Mouse (Mus musculus) brain, embryonic 18.5 days (tissue): ENCODE results near the gene Sim1.

Experiments
- DNase-seq: peaks from one replicate; pipeline ENCODE4 v3.0.0-alpha.2; 2012; ENCODE audit warnings: low read depth, low spot score

Gene Sim1

GRCm38 (mm10) chr10:50901601-50902475 is 7.3 kb downstream of the Sim1 start:
- no peak for DNase-seq

GRCm38 (mm10) chr10:50902741-50903715 is 8.5 kb downstream of the Sim1 start:
- DNase-seq = no peak

DNA sequence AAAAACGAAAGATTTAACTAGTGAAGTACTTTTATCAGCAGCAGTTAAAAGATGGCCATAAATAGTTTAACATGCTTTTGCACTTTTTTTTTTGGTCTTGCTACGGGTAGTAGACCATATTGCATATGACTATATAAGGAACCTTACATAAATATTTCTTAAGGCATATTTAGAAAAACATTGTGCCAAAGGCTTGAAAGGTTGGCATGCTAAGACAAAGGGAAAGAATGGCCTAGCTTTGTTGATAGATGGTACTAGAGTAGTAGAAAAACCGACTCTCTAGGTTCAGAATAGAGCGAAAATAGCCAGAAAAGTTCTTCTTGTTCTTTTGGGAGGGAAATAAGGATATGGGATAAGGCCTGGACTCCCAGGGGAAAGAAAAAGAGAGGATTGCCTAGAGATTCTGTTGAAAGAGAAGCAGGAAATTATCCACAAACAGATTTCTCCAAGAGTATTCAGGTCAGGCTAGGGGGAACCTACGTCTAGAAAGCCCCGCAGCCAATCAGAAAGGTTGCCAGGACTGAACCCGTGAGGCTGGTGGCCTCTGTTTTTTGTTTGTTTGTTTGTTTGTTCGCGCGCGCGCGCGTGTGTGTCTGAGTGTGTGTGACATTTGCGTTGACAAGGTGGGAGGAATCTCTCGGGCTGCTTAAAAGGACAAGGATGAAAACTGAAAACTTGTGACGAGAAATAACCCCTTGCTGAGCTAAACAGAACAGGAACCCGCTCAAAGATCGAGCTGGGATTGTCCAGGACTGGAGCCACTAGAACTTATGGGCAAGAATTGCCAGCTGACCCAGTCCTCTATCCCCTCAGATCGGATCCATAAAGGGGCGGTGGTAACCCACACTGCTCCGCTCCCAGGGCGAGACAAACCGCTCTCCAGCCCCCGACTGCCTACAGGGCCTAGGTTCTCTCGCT is 9.6 kb downstream of the Sim1 start:
- DNase-seq = no peak

DNA sequence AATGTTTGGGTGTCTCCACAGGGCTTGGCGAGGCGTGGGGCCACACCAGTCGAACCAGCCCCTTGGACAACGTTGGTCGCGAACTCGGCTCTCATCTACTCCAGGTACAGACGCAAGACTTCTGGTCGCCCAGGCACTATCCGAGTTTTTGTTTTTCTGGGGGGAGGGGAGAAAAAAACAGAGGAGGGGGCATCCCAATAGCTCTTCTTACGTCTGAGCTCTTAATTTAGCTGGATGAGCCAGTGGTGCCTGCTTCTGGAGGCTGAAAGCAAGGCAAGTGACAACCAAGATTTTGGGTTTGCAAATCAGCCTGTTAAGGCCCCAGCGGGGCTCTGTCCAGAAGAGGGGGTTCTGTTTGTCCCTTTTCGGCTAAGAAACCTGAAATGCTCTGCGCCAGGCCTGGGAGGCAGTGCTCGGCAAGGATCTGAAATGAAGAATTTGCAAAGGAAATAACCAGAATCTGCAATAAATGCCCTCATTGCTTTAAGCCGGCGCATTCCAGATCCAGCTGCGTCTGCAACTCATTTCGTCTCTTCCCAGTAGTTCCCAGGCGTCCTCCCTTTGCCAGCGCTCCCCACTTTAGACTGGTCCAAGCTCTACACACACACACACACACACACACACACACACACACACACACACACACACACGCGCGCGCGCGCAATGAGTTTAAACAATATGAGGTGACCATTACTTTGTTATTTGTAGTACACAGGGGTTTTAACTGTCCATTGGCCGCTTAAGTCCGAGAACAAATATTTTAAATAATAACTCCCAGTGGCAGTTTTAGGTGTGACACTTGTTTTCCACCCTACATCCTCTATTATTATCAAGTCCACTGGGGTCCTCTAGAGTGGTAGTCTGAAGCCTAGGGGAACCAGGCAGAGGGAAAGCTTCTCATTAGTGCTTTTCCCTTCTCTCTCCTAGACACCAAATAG is 10.5 kb downstream of the Sim1 start:
- DNase-seq = no peak

DNA sequence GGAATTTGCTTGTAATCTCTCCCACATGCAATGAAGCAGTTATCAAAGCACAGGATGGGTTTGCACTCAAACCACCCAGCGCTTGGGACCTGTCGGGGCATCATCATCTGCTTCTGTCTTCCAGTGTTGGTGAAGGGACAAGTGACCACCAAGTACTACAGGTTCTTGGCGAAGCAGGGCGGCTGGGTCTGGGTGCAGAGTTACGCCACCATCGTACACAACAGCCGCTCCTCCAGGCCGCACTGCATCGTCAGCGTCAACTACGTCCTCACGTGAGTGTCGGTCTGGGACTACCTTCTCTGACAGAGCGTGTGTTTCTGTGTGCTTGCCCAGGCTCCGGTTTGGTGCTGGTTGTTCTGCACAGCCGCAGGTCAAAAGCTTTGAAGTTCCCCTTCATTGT is 15.8 kb downstream of the Sim1 start:
- DNase-seq = no peak

DNA sequence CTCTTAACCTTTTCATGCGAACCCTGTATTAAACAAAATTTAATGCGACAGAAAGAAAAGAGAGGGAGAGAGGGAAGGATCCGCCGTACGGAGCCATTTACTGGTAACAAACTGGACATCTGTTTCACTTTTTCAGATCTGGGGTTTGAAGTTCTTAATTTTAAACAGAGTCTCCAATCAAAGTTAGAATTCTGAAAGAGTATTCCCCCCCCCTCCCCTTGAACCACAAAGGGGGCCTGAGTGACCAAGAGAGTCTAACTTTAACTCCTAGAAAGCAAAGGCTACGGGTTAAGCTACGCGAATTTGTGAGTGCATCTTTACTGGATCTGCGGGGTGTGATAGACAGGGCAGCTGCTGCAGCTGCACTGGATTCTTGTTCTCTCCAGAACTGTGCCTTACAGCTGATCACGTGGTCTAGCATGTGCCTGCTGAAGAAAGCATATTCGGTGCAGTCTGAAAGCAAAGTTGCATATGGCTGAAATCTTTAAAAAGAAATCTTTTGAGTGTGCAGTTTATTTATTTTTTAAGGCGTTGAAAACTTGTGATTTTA is 16.4 kb downstream of the Sim1 start:
- no peak for DNase-seq

- DNase-seq = no peak
Observed at GRCm38 (mm10) chr10:50915607-50916006, 21.1 kb downstream of the Sim1 start.

GRCm38 (mm10) chr10:50929281-50929680 is 34.7 kb downstream of the Sim1 start:
- DNase-seq = no peak

GRCm38 (mm10) chr10:50935673-50936072 is 41.1 kb downstream of the Sim1 start:
- no peak for DNase-seq

DNA sequence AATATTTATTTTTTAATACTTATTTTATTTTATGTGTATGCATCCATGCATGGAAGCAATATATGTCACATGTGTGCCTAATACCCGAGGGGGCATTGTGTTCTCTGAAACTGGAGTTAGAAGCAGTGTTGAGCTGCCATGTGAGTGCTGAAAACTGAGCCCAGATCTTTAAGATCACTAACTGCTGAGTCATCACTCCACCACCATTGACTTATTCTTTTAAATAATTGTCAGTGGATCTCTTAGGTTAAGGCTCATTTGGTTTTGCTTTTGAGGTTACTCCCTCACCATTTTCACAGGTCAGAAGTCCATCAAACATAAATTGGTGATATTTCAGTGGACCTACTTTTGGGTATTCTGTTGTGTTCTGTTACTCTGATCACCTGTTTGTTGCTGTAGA is 79.1 kb downstream of the Sim1 start:
- no peak for DNase-seq

DNA sequence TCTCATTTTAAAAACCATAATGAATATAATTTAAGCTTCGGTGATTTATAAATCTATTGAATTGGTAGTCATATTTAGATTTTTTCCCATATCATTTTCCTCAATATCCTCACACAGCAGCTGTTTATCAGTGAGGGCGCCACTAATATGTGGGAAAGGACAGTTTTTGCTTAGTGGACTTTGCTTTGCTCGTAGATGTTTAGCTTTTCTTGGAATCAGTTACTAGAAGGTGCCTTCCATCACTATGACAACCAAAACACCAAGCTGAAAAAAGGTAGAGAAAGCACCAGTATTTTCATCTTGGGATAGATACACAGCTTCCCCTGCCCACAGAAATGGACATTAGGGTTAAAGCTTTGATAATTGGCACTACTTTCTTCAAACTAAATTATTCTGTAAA is 87.3 kb downstream of the Sim1 start:
- DNase-seq = no peak

DNA sequence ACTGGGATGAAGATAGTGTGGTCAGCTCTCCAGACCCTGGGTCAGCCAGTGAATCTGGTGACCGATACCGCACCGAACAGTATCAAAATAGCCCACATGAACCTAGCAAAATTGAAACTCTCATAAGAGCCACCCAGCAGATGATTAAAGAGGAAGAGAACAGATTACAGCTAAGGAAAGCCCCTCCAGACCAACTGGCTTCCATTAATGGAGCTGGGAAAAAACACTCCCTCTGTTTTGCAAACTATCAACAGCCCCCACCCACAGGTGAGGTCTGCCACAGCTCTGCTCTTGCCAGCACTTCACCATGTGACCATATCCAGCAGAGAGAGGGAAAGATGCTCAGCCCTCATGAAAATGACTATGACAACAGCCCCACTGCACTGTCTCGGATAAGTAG is 89.1 kb downstream of the Sim1 start:
- no peak for DNase-seq

DNA sequence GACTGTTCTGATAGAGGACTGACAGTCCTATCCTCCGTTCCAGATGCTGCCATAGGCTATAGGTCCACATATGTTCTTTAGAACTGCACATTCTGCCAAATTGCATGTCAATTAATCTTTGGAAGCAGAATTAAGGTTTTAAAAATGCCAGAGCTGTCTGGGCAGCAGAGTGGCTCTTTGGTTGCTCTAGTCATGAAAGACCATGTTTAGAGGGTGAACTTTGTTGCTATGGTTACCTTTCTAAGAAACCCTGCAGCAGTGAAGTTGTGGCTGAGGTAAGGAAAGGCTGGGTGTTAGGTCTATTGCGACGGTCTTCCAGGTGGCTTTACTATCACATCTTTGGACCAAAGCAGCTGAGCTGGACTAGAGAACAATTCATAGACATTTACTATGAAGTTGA is 113.2 kb downstream of the Sim1 start:
- DNase-seq = no peak

GRCm38 (mm10) chr10:51011391-51012150 is 117.0 kb downstream of the Sim1 start:
- no peak for DNase-seq

DNA sequence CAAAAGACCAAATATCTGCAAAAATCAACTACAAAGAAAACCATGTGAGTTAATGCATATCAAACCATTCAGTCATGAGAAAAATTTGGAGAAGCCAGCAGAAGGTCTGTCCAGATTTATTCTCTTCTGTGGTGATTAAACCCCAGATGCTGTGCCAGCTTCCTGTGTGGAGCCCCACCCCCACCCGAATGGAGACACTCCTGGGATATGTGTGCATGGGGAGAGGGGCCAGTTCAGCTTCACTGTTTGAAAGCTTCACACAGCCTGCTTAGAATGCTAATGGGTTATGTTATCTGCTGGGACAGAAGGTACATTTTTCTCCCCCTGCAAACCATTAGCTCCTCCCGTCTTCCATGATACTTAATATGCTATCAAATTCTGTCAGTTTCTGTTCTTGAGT is 120.3 kb downstream of the Sim1 start:
- no peak for DNase-seq

DNA sequence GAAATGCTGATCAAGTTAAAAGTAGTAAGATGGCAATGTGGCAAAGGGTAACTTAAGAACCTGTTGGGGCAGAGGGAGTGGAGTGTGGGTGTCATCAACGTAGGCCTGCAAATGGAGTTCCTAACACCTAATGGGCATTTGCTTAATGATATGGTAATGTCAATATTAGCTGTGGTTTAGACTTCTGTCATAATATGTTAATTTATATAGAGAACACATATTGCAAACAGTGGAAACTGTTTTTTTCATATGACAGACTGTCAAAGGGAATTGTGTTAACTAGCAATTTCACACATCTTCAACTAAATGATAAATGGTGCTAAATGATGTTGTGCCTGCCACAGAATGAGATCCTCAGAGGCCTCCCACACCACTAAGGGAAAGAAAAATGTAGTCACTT is 120.8 kb downstream of the Sim1 start:
- DNase-seq = no peak

DNA sequence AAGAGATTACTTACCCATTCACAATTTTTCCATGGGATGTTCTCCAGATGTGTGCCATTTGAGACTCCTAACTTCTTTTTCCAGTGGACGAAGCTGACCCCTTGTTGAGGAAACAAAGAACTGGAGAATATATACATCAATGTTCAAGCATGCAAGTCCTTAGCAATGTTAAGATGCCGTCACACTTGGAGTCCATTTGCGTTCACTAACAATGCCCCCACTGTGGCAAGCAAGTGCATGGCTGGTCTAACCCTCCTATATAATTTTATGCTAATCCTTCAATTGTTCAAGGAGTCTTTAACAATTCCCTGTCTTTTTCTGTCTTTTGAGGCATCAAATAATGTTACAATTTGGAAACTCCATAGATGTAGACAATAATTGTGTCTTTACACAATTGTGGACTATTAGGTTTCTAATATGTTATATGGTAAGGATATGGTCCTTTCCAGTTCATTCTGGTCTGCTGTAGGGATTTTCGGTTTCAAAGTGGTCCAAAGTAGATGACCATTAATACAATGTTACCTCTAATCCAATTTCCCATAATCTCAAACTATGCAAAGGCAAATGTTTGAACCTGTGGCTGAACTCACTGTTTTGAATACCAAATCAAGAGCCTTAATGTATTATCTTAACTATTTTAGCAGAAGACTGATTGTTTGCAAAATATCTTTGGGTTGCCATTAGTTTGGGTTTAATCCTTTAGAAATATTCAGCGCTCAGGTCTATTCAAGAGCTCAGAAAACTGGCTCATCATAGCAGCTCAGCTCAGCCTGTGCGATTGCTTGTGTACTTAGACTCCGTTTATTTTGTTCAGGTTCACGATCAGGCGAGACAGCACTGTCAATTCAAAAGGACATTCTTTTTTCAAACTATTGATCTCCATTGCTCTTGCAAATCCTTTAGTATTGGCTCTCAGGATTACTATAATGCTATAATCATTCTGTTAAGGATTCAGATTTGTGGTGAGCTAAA is 129.0 kb downstream of the Sim1 start:
- no peak for DNase-seq
